Mouse (Mus musculus) ES-Bruce4 (cell line): ENCODE measurements around the gene Mrps35. TPM values are rescaled to one million over a fixed set of nuclear protein-coding genes. Genes with fewer than 3 reads are reported as not detected.

Experiments used
- H3K27ac ChIP-seq: 2 replicates; pipeline ENCODE4 v1.5.1; 2012; ENCODE audit warnings: low read length, inconsistent platforms; ENCODE audit not compliant: insufficient read depth
- H3K27me3 ChIP-seq: 2 replicates; pipeline ENCODE4 v1.6.1; 2012; ENCODE audit warnings: mild to moderate bottlenecking, low read length, inconsistent platforms; ENCODE audit not compliant: control insufficient read depth, poor library complexity, insufficient read depth, severe bottlenecking
- H3K36me3 ChIP-seq: 2 replicates; pipeline ENCODE4 v1.6.1; 2012; ENCODE audit warnings: inconsistent platforms, mild to moderate bottlenecking, low read length, moderate library complexity; ENCODE audit not compliant: control insufficient read depth, poor library complexity, insufficient read depth, severe bottlenecking
- H3K4me1 ChIP-seq: one replicate; pipeline ENCODE4 v1.8.1; 2011; ENCODE audit warnings: low read length; ENCODE audit not compliant: control insufficient read depth, insufficient read depth
- H3K4me3 ChIP-seq: 2 replicates; pipeline ENCODE4 v1.5.1; 2011; ENCODE audit warnings: low read depth, mild to moderate bottlenecking, low read length
- H3K9ac ChIP-seq: 2 replicates; pipeline ENCODE4 v1.6.1; 2012; ENCODE audit warnings: low read depth, mild to moderate bottlenecking, inconsistent platforms; ENCODE audit not compliant: poor library complexity, severe bottlenecking
- H3K9me3 ChIP-seq: replicated peaks from 2 replicates; pipeline ENCODE4 v1.6.1; 2012; ENCODE audit warnings: mild to moderate bottlenecking, low read length, inconsistent platforms; ENCODE audit not compliant: control insufficient read depth, poor library complexity, insufficient read depth, severe bottlenecking
- CTCF ChIP-seq: IDR thresholded peaks from one replicate; pipeline ENCODE4 v1.8.1; 2011; ENCODE audit warnings: low read depth, low read length
- EP300 ChIP-seq: IDR thresholded peaks from 2 replicates; pipeline ENCODE4 v1.6.1; 2011; ENCODE audit warnings: low read depth, low read length; ENCODE audit not compliant: insufficient read depth
- POLR2A ChIP-seq: IDR thresholded peaks from one replicate; pipeline ENCODE4 v1.8.1; 2011; ENCODE audit warnings: low read length; ENCODE audit not compliant: insufficient read depth
- polyA plus RNA-seq: library from polyadenylated mRNA; stranded (reverse); fragments of >200 nt; gene quantifications from 2 replicates; pipeline ENCODE4 v1.2.4, GENCODE M21; 2011; ENCODE audit warnings: low read depth; ENCODE audit not compliant: missing spikeins, insufficient read depth, insufficient read length

Gene Mrps35
- polyA plus RNA-seq, 1 experiment, result 87.6 TPM

GRCm38 (mm10) chr6:147055374-147055977 lies 12.9 kb downstream of the Mrps35 start:
- Histone ChIP-seq H3K4me1 (peaks cover 3% of the 10 kb centered on the region), H3K4me3 (no peak overlapping the region), H3K36me3 (peaks cover 13% of the 10 kb centered on the region), H3K27ac (0 out of 2 replicates have a peak overlapping the region, but pooled peaks have one; percentile 19), H3K27me3 (no peaks in the 10 kb centered on the region), H3K9me3 (no peaks in the 10 kb centered on the region), H3K9ac (no peak overlapping the region)
- TF ChIP-seq CTCF (no peak), POLR2A (no peak), EP300 (no peak)

- H3K4me1 ChIP-seq, result peaks cover 3% of the 10 kb centered on the region
- TF ChIP-seq CTCF (peak; percentile 32), EP300 (no peak), POLR2A (no peak)
- no peaks in the 10 kb centered on the region for H3K27me3 ChIP-seq
- no peak overlapping the region for H3K4me3 ChIP-seq
- peaks cover 14% of the 10 kb centered on the region for H3K36me3 ChIP-seq
- no peaks in the 10 kb centered on the region for H3K9me3 ChIP-seq
- no peak overlapping the region for H3K9ac ChIP-seq
- H3K27ac ChIP-seq, result no peak overlapping the region
These were observed 16.8 kb downstream of the Mrps35 start for GRCm38 (mm10) chr6:147059326-147059725.

GRCm38 (mm10) chr6:147061630-147062029 lies 19.1 kb downstream of the Mrps35 start:
- H3K4me3 ChIP-seq, result no peak overlapping the region
- H3K27me3 ChIP-seq, result no peaks in the 10 kb centered on the region
- no peaks in the 10 kb centered on the region for H3K9me3 ChIP-seq
- no peak overlapping the region for H3K27ac ChIP-seq
- H3K36me3 ChIP-seq, result peaks cover 10% of the 10 kb centered on the region
- H3K9ac ChIP-seq, result no peak overlapping the region
- H3K4me1 ChIP-seq, result peaks cover 1% of the 10 kb centered on the region
- TF ChIP-seq POLR2A (no peak), EP300 (no peak), CTCF (no peak)

GRCm38 (mm10) chr6:147062034-147062433 lies 19.5 kb downstream of the Mrps35 start:
- no peak overlapping the region for H3K9ac ChIP-seq
- H3K4me1 ChIP-seq, result peaks cover 1% of the 10 kb centered on the region

GRCm38 (mm10) chr6:147062694-147063093 lies 20.1 kb downstream of the Mrps35 start:
- H3K27ac ChIP-seq, result no peak overlapping the region
- no peaks in the 10 kb centered on the region for H3K9me3 ChIP-seq
- H3K4me3 ChIP-seq, result no peak overlapping the region
- H3K4me1 ChIP-seq, result peaks cover 1% of the 10 kb centered on the region
- peaks cover 10% of the 10 kb centered on the region for H3K36me3 ChIP-seq
- H3K9ac ChIP-seq, result no peak overlapping the region
- TF ChIP-seq EP300 (no peak), CTCF (no peak), POLR2A (no peak)
- H3K27me3 ChIP-seq, result no peaks in the 10 kb centered on the region

More at GRCm38 (mm10) chr6:147062034-147062433, 19.5 kb downstream of the Mrps35 start:
- H3K27me3 ChIP-seq, result no peaks in the 10 kb centered on the region
- H3K27ac ChIP-seq, result no peak overlapping the region
- TF ChIP-seq CTCF (no peak), POLR2A (no peak), EP300 (no peak)
- no peak overlapping the region for H3K4me3 ChIP-seq
- no peaks in the 10 kb centered on the region for H3K9me3 ChIP-seq
- H3K36me3 ChIP-seq, result peaks cover 10% of the 10 kb centered on the region

- no peak overlapping the region for H3K9ac ChIP-seq
- peaks cover 10% of the 10 kb centered on the region for H3K36me3 ChIP-seq
- no peaks in the 10 kb centered on the region for H3K27me3 ChIP-seq
- H3K4me1 ChIP-seq, result no peaks in the 10 kb centered on the region
- H3K9me3 ChIP-seq, result no peaks in the 10 kb centered on the region
- TF ChIP-seq CTCF, result no peak
- no peak for TF ChIP-seq POLR2A
- TF ChIP-seq EP300, result no peak
- H3K4me3 ChIP-seq, result no peak overlapping the region
- H3K27ac ChIP-seq, result no peak overlapping the region
These were observed 21.8 kb downstream of the Mrps35 start for GRCm38 (mm10) chr6:147064226-147064943.
